Mouse (Mus musculus): ENCODE measurements around the gene Acot4.
"Not testable (repeated sequence)": the region's sequence is repeated elsewhere in the genome, so short reads cannot be mapped to it uniquely, and the experiment has no call there.

GRCm38 (mm10) chr12:84020528-84020927, 17.7 kb upstream of the Acot4 start:
- TF ChIP-seq CTCF (IDR thresholded peaks at IDR 0.05; ENCODE audit: low read depth, low read length); POLR2A (IDR thresholded peaks at IDR 0.05; ENCODE audit: insufficient read depth, low read length); EP300 (IDR thresholded peaks at IDR 0.05; ENCODE audit: insufficient read depth, low read depth, low read length): not testable (repeated sequence)

Data from ES-Bruce4 (cell line).